Mouse (Mus musculus) kidney, adult 2 months (tissue): ENCODE results near the gene Tmtc1. TPM values are rescaled to one million over a fixed set of nuclear protein-coding genes. Genes with fewer than 3 reads are reported as not detected.
A peak's percentile ranks its signal among the peaks of the same experiment; 100 is the strongest.

Experiments
- DNase-seq: peaks from one replicate; pipeline ENCODE4 v3.0.0; 2021
- H3K27ac ChIP-seq: fragments of 200-500 bp; 2 replicates; pipeline ENCODE4 v1.5.1; 2012; ENCODE audit warnings: low read depth, low read length, control low read depth, inconsistent platforms; ENCODE audit not compliant: insufficient read depth
- H3K27me3 ChIP-seq: fragments of 200-500 bp; replicated peaks from 2 replicates; pipeline ENCODE4 v1.6.1; 2012; ENCODE audit warnings: mild to moderate bottlenecking, moderate library complexity, low read length, inconsistent platforms; ENCODE audit not compliant: control insufficient read depth, insufficient read depth
- H3K36me3 ChIP-seq: fragments of 200-500 bp; 2 replicates; pipeline ENCODE4 v1.6.1; 2012; ENCODE audit warnings: mild to moderate bottlenecking, moderate library complexity, low read length, inconsistent platforms; ENCODE audit not compliant: control insufficient read depth, insufficient read depth
- H3K4me1 ChIP-seq: fragments of 200-500 bp; 2 replicates; pipeline ENCODE4 v1.6.1; 2011; ENCODE audit warnings: low read length; ENCODE audit not compliant: control insufficient read depth, insufficient read depth
- H3K4me3 ChIP-seq: fragments of 200-500 bp; 2 replicates; pipeline ENCODE4 v1.5.1; 2011; ENCODE audit warnings: mild to moderate bottlenecking, low read depth, low read length, control low read depth; ENCODE audit not compliant: insufficient read depth
- CTCF ChIP-seq: fragments of 200-500 bp; conservative IDR thresholded peaks from 2 replicates; pipeline ENCODE4 v1.5.1; 2011; ENCODE audit warnings: low read depth, mild to moderate bottlenecking, control low read depth, low read length, moderate library complexity, mixed read lengths; ENCODE audit not compliant: insufficient read depth, insufficient read length
- POLR2A ChIP-seq: fragments of 200-500 bp; IDR thresholded peaks from one replicate; pipeline ENCODE4 v1.6.1; 2011; ENCODE audit warnings: low read depth, low read length, control low read depth
- WGBS: fragments of 180-500 bp; shearing (Covaris S2); methylation state at CpG from one replicate; pipeline ENCODE4 v1.1.7; 2018; 5-methylcytosine and 5-hydroxymethylcytosine counted together
- polyA plus RNA-seq: library from polyadenylated mRNA; depleted of rRNA; stranded (reverse); fragments of >200 nt; gene quantifications from 2 replicates; pipeline ENCODE4 v1.2.3, GENCODE M21; 2012

Tmtc1 gene
- polyA plus RNA-seq, 1 experiment, result 11.0 TPM

GRCm38 (mm10) chr6:148392147-148392546, 52.0 kb downstream of the Tmtc1 start:
- WGBS, result 64% methylated on average over 10 of the region's 10 CpGs
- TF ChIP-seq POLR2A, result no peak
- no peak for TF ChIP-seq CTCF
- no peaks in the 10 kb centered on the region for H3K36me3 ChIP-seq
- DNase-seq, result no peak
- H3K27me3 ChIP-seq, result no peaks in the 10 kb centered on the region
- H3K4me3 ChIP-seq, result no peak overlapping the region
- peaks cover 4% of the 10 kb centered on the region for H3K4me1 ChIP-seq
- H3K27ac ChIP-seq, result peak overlapping the region; percentile 86

- peak overlapping the region; percentile 86 for H3K27ac ChIP-seq
- DNase-seq, result peak; percentile 60
- TF ChIP-seq POLR2A, result no peak
- TF ChIP-seq CTCF, result no peak; the same call in 1 of the 2 replicates
- WGBS, result 65% methylated on average over 7 of the region's 7 CpGs
- no peak overlapping the region for H3K4me3 ChIP-seq
- H3K4me1 ChIP-seq, result peaks cover 4% of the 10 kb centered on the region
- H3K36me3 ChIP-seq, result no peaks in the 10 kb centered on the region
- no peaks in the 10 kb centered on the region for H3K27me3 ChIP-seq
Observed at GRCm38 (mm10) chr6:148391286-148391685, 52.9 kb downstream of the Tmtc1 start.

- 19% methylated on average over 4 of the region's 4 CpGs for WGBS
- Histone ChIP-seq H3K36me3 (no peaks in the 10 kb centered on the region), H3K4me1 (peaks cover 4% of the 10 kb centered on the region), H3K27me3 (no peaks in the 10 kb centered on the region), H3K4me3 (no peak overlapping the region), H3K27ac (peak overlapping the region; percentile 86)
- TF ChIP-seq CTCF, result no peak
- TF ChIP-seq POLR2A, result no peak
- DNase-seq, result peak; percentile 82
Observed at GRCm38 (mm10) chr6:148390630-148391276, 53.4 kb downstream of the Tmtc1 start.

GRCm38 (mm10) chr6:148387990-148388389, 56.2 kb downstream of the Tmtc1 start:
- Histone ChIP-seq H3K4me1 (peaks cover 6% of the 10 kb centered on the region), H3K4me3 (no peak overlapping the region), H3K36me3 (no peaks in the 10 kb centered on the region), H3K27ac (no peak overlapping the region), H3K27me3 (no peaks in the 10 kb centered on the region)
- no peak for DNase-seq
- TF ChIP-seq CTCF, result no peak
- TF ChIP-seq POLR2A, result no peak
- 70% methylated on average over 1 of the region's 1 CpGs for WGBS

GRCm38 (mm10) chr6:148384111-148384895, 59.9 kb downstream of the Tmtc1 start:
- TF ChIP-seq CTCF (no peak), POLR2A (no peak)
- Histone ChIP-seq H3K4me1 (0 out of 2 replicates have a peak, but pooled peaks cover 2% of the 10 kb centered on the region), H3K27ac (peak overlapping the region; percentile 88), H3K27me3 (no peaks in the 10 kb centered on the region), H3K4me3 (no peak overlapping the region), H3K36me3 (no peaks in the 10 kb centered on the region)
- DNase-seq, result peak; percentile 88
- 61% methylated on average over 6 of the region's 6 CpGs for WGBS

- no peak for DNase-seq
- no peaks in the 10 kb centered on the region for H3K27me3 ChIP-seq
- H3K27ac ChIP-seq, result no peak overlapping the region
- TF ChIP-seq POLR2A, result no peak
- no peak for TF ChIP-seq CTCF
- H3K36me3 ChIP-seq, result no peaks in the 10 kb centered on the region
- WGBS, result 68% methylated on average over 9 of the region's 9 CpGs
- no peak overlapping the region for H3K4me3 ChIP-seq
- H3K4me1 ChIP-seq, result 0 out of 2 replicates have a peak, but pooled peaks cover 2% of the 10 kb centered on the region
Observed at GRCm38 (mm10) chr6:148381163-148381782, 62.9 kb downstream of the Tmtc1 start.
